In genomic region chr5:122353807-122354491, GRCm38 (mm10) we compare ENCODE assay signal across 8 mouse cellular contexts. TPM values are rescaled to one million over a fixed set of nuclear protein-coding genes. Genes with fewer than 3 reads are reported as not detected.
A peak's percentile ranks its signal among the peaks of the same experiment; 100 is the strongest.
DNase-seq lines count a peak whose midpoint lies in the region; ATAC-seq and TF ChIP-seq lines count a peak whose summit lies in the region.

Gene Rad9b (minus strand): TSS chr5:122354233.
Gene Vps29 (plus strand): TSS chr5:122354369.

- peaks cover 9% of the 10 kb centered on the region for H3K4me1 ChIP-seq in embryonic facial prominence, embryonic 13.5 days
- H3K4me1 ChIP-seq in kidney, adult 2 months (ENCODE audit: control insufficient read depth, insufficient read depth, low read length) = no peaks in the 10 kb centered on the region
- peaks cover 8% of the 10 kb centered on the region for H3K4me1 ChIP-seq in limb, embryonic 12.5 days (replicated peaks)
- H3K4me1 ChIP-seq in midbrain, embryonic 15.5 days = peaks cover 19% of the 10 kb centered on the region
- peaks cover 2% of the 10 kb centered on the region for H3K4me1 ChIP-seq in spleen, adult 2 months (ENCODE audit: control insufficient read depth, insufficient read depth, insufficient read length)

- H3K9me3 ChIP-seq in embryonic facial prominence, embryonic 13.5 days = no peaks in the 10 kb centered on the region
- H3K9me3 ChIP-seq in limb, embryonic 12.5 days = no peaks in the 10 kb centered on the region
- H3K9me3 ChIP-seq in midbrain, embryonic 15.5 days = no peaks in the 10 kb centered on the region

- no peaks in the 10 kb centered on the region for H3K27me3 ChIP-seq in embryonic facial prominence, embryonic 13.5 days
- H3K27me3 ChIP-seq in kidney, adult 2 months (replicated peaks; ENCODE audit: control insufficient read depth, insufficient read depth, low read length) = no peaks in the 10 kb centered on the region
- H3K27me3 ChIP-seq in limb, embryonic 12.5 days = no peaks in the 10 kb centered on the region
- H3K27me3 ChIP-seq in midbrain, embryonic 15.5 days (replicated peaks) = no peaks in the 10 kb centered on the region
- no peaks in the 10 kb centered on the region for H3K27me3 ChIP-seq in spleen, adult 2 months (ENCODE audit: control insufficient read depth, insufficient read depth, low read length)

- DNase-seq in 3134 (ENCODE audit: extremely low read depth, insufficient read length, low spot score) = peak; percentile 97
- DNase-seq in adrenal gland, postnatal 36 days = peak; percentile 98
- peak; percentile 98 to 100 for DNase-seq in heart, adult 18-20 months
- DNase-seq in kidney, adult 2 months = peak; percentile 99
- peak; percentile 99 to 100 for DNase-seq in spleen, adult 2 months (ENCODE audit: low read depth in 1 of 2, low spot score in 2 of 2)

- H3K9ac ChIP-seq in embryonic facial prominence, embryonic 13.5 days = peak within 1 kb of the TSS; percentile 96
- peak within 1 kb of the TSS; percentile 90 for H3K9ac ChIP-seq in limb, embryonic 12.5 days (replicated peaks)
- peak within 1 kb of the TSS; percentile 79 for H3K9ac ChIP-seq in midbrain, embryonic 15.5 days

- TF ChIP-seq CTCF in kidney, adult 2 months (conservative IDR thresholded peaks at IDR 0.05; ENCODE audit: insufficient read depth, insufficient read length, low read depth, low read length) = no peak
- TF ChIP-seq CTCF in spleen, adult 2 months (IDR thresholded peaks at IDR 0.05; ENCODE audit: extremely low read depth, insufficient read depth, insufficient read length, insufficient replicate concordance) = no peak

- H3K4me3 ChIP-seq in embryonic facial prominence, embryonic 13.5 days = peak within 1 kb of the TSS; percentile 97
- peak within 1 kb of the TSS; percentile 69 for H3K4me3 ChIP-seq in kidney, adult 2 months (ENCODE audit: insufficient read depth, low read depth, low read length)
- H3K4me3 ChIP-seq in limb, embryonic 12.5 days (replicated peaks) = peak within 1 kb of the TSS; percentile 91
- H3K4me3 ChIP-seq in midbrain, embryonic 15.5 days = peak within 1 kb of the TSS; percentile 83
- peak within 1 kb of the TSS; percentile 80 for H3K4me3 ChIP-seq in spleen, adult 2 months (ENCODE audit: extremely low read depth, insufficient read depth, insufficient read length)

- WGBS in embryonic facial prominence, embryonic 13.5 days = 2% methylated on average over 51 of the region's 51 CpGs
- WGBS in kidney, adult 2 months = under 1% methylated on average over 51 of the region's 51 CpGs
- 2% methylated on average over 51 of the region's 51 CpGs for whole genome bisulfite sequencing in limb, embryonic 12.5 days
- WGBS in midbrain, embryonic 15.5 days = 1% methylated on average over 51 of the region's 51 CpGs
- under 1% methylated on average over 50 of the region's 51 CpGs for WGBS in spleen, adult 2 months

- peaks cover 2% of the 10 kb centered on the region for H3K36me3 ChIP-seq in embryonic facial prominence, embryonic 13.5 days
- H3K36me3 ChIP-seq in kidney, adult 2 months (ENCODE audit: control insufficient read depth, insufficient read depth, low read length) = no peaks in the 10 kb centered on the region
- peaks cover 2% of the 10 kb centered on the region; the same call in 1 of the 2 replicates for H3K36me3 ChIP-seq in limb, embryonic 12.5 days
- 0 out of 2 replicates have a peak, but pooled peaks cover 4% of the 10 kb centered on the region for H3K36me3 ChIP-seq in midbrain, embryonic 15.5 days (replicated peaks)
- H3K36me3 ChIP-seq in spleen, adult 2 months (ENCODE audit: control insufficient read depth, insufficient read depth, low read length) = no peaks in the 10 kb centered on the region; the same call in 1 of the 2 replicates

- peak within 1 kb of the TSS; percentile 35 for H3K27ac ChIP-seq in embryonic facial prominence, embryonic 13.5 days
- H3K27ac ChIP-seq in kidney, adult 2 months (ENCODE audit: insufficient read depth, low read depth, low read length) = peak within 1 kb of the TSS; percentile 94
- peak within 1 kb of the TSS; percentile 72 for H3K27ac ChIP-seq in limb, embryonic 12.5 days
- H3K27ac ChIP-seq in midbrain, embryonic 15.5 days = peak within 1 kb of the TSS; percentile 85
- peak within 1 kb of the TSS; percentile 76 for H3K27ac ChIP-seq in spleen, adult 2 months (ENCODE audit: insufficient read depth, low read length)

- peak; percentile 33 for TF ChIP-seq POLR2A in kidney, adult 2 months (IDR thresholded peaks at IDR 0.05; ENCODE audit: low read depth, low read length)
- peak; percentile 30; the same call in 1 of the 2 replicates for TF ChIP-seq POLR2A in spleen, adult 2 months (IDR thresholded peaks at IDR 0.05; ENCODE audit: low read depth, low read length)

- peak within 1 kb of the TSS; percentile 79 for H3K4me2 ChIP-seq in embryonic facial prominence, embryonic 13.5 days
- H3K4me2 ChIP-seq in limb, embryonic 12.5 days = peak within 1 kb of the TSS; percentile 88
- H3K4me2 ChIP-seq in midbrain, embryonic 15.5 days = peak within 1 kb of the TSS; percentile 61

- peak; percentile 85 for ATAC-seq in embryonic facial prominence, embryonic 13.5 days (ENCODE audit: insufficient number of reproducible peaks, insufficient read depth, low FRiP score, low TSS enrichment, low read depth)
- ATAC-seq in limb, embryonic 12.5 days (ENCODE audit: insufficient number of reproducible peaks, insufficient read depth, low FRiP score, low TSS enrichment, low read depth) = peak; percentile 87
- ATAC-seq in midbrain, embryonic 15.5 days (replicated peaks) = peak; percentile 94

RNA-seq across cellular contexts. Expression of gene Rad9b, which starts in this region (rescaled TPM):
- total RNA-seq in adrenal gland, postnatal 36 days (2021) = 1 to 10 TPM; 2.2 to 3.4 TPM
- polyA plus RNA-seq in embryonic facial prominence, embryonic 13.5 days (2015; fragmentation: Nextera tagmentation; extraction: Ambion mirVana) = 17.1 and 21.4 TPM in 2 replicates
- total RNA-seq in heart, adult 18-20 months (2021) = 1 to 10 TPM in 1 of 2 experiments, under 1 TPM in 1; 0.52 to 2.1 TPM
- polyA plus RNA-seq in kidney, adult 2 months (2012; rRNA removed) = 4.2 and 4.5 TPM in 2 replicates
- 14.2 and 15.8 TPM in 2 replicates for polyA plus RNA-seq in limb, embryonic 12.5 days (2016; fragmentation: Nextera tagmentation; extraction: Ambion mirVana)
- polyA plus RNA-seq in midbrain, embryonic 15.5 days (2015; fragmentation: Nextera tagmentation; extraction: Ambion mirVana) = 27.0 and 28.3 TPM in 2 replicates
- polyA plus RNA-seq in spleen, adult 2 months (2012; rRNA removed) = 3.8 and 4.5 TPM in 2 replicates

RNA-seq across cellular contexts. Expression of gene Vps29, which starts in this region (rescaled TPM):
- 100 to 1,000 TPM; 141 to 165 TPM for total RNA-seq in adrenal gland, postnatal 36 days (2021)
- 191 and 192 TPM in 2 replicates for polyA plus RNA-seq in embryonic facial prominence, embryonic 13.5 days (2015; fragmentation: Nextera tagmentation; extraction: Ambion mirVana)
- 100 to 1,000 TPM in 1 of 2 experiments, 10 to 100 TPM in 1; 99.3 to 111 TPM for total RNA-seq in heart, adult 18-20 months (2021)
- polyA plus RNA-seq in kidney, adult 2 months (2012; rRNA removed) = 111 and 133 TPM in 2 replicates
- polyA plus RNA-seq in limb, embryonic 12.5 days (2016; fragmentation: Nextera tagmentation; extraction: Ambion mirVana) = 167 and 170 TPM in 2 replicates
- polyA plus RNA-seq in midbrain, embryonic 15.5 days (2015; fragmentation: Nextera tagmentation; extraction: Ambion mirVana) = 268 and 286 TPM in 2 replicates
- polyA plus RNA-seq in spleen, adult 2 months (2012; rRNA removed) = 19.5 and 21.9 TPM in 2 replicates

Comparison
In these comparisons a context has a peak if more than half of its experiments do, and no peak if none do; other contexts are left out.
1. Peak in every context shown above with its lines: DNase-seq, ATAC-seq, H3K4me3 ChIP-seq and H3K27ac ChIP-seq.
2. H3K27ac ChIP-seq: peak in every context shown above with its lines; median percentile 94 in kidney, adult 2 months; 85 in midbrain, embryonic 15.5 days; 76 in spleen, adult 2 months; 72 in limb, embryonic 12.5 days; 35 in embryonic facial prominence, embryonic 13.5 days.